Mouse (Mus musculus): ENCODE data around the gene Ube2g1. TPM values are rescaled to one million over a fixed set of nuclear protein-coding genes. Genes with fewer than 3 reads are reported as not detected.
A peak's percentile ranks its signal among the peaks of the same experiment; 100 is the strongest.
"Not testable (repeated sequence)": the region's sequence is repeated elsewhere in the genome, so short reads cannot be mapped to it uniquely, and the experiment has no call there.

Gene Ube2g1
- total and polyA plus RNA-seq, 2 experiments, result 8.2 to 26.6 TPM

GRCm38 (mm10) chr11:72607469-72608070, 487 bp downstream of the Ube2g1 start:
- under 1% methylated on average over 77 of the region's 79 CpGs for WGBS
- H3K27ac ChIP-seq (replicated peaks; ENCODE audit: insufficient read depth, low read depth, low read length), result peak overlapping the region; percentile 97

GRCm38 (mm10) chr11:72608071-72608679, 1.1 kb downstream of the Ube2g1 start:
- WGBS, result under 1% methylated on average over 52 of the region's 55 CpGs
- peaks cover 6% of the 10 kb centered on the region for H3K4me1 ChIP-seq (ENCODE audit: control insufficient read depth, insufficient read depth, low read length)
- TF ChIP-seq CTCF (IDR thresholded peaks at IDR 0.05; ENCODE audit: low read depth, low read length) (no peak), POLR2A (IDR thresholded peaks at IDR 0.05; ENCODE audit: extremely low read depth, insufficient read depth, low read length) (peak; percentile 51)
- peak; percentile 94 for DNase-seq (ENCODE audit: extremely low read depth, low read depth, low spot score)
- H3K27ac ChIP-seq (replicated peaks; ENCODE audit: insufficient read depth, low read depth, low read length), result peak overlapping the region; percentile 91
- peak overlapping the region; percentile 93 for H3K4me3 ChIP-seq (ENCODE audit: insufficient read depth, low read depth, low read length)
- H3K9ac ChIP-seq (ENCODE audit: low read depth, low read length), result peak overlapping the region; percentile 98
- H3K27me3 ChIP-seq (ENCODE audit: control insufficient read depth, insufficient read depth, low read length), result no peaks in the 10 kb centered on the region
- no peaks in the 10 kb centered on the region for H3K36me3 ChIP-seq (ENCODE audit: control insufficient read depth, insufficient read depth, low read length)
- H3K79me2 ChIP-seq (ENCODE audit: control insufficient read depth, insufficient read depth, low read length), result peaks cover 7% of the 10 kb centered on the region; the same call in 1 of the 2 replicates

More at GRCm38 (mm10) chr11:72607469-72608070, 487 bp downstream of the Ube2g1 start:
- peaks cover 7% of the 10 kb centered on the region; the same call in 1 of the 2 replicates for H3K79me2 ChIP-seq (ENCODE audit: control insufficient read depth, insufficient read depth, low read length)
- peak overlapping the region; percentile 98 for H3K9ac ChIP-seq (ENCODE audit: low read depth, low read length)
- peaks cover 6% of the 10 kb centered on the region for H3K4me1 ChIP-seq (ENCODE audit: control insufficient read depth, insufficient read depth, low read length)
- DNase-seq (ENCODE audit: extremely low read depth, low read depth, low spot score), result peak; percentile 51
- TF ChIP-seq CTCF (IDR thresholded peaks at IDR 0.05; ENCODE audit: low read depth, low read length) (no peak), POLR2A (IDR thresholded peaks at IDR 0.05; ENCODE audit: extremely low read depth, insufficient read depth, low read length) (peak; percentile 51; the same call in 1 of the 2 replicates)
- H3K4me3 ChIP-seq (ENCODE audit: insufficient read depth, low read depth, low read length), result peak overlapping the region; percentile 93
- H3K36me3 ChIP-seq (ENCODE audit: control insufficient read depth, insufficient read depth, low read length), result no peaks in the 10 kb centered on the region
- no peaks in the 10 kb centered on the region for H3K27me3 ChIP-seq (ENCODE audit: control insufficient read depth, insufficient read depth, low read length)

GRCm38 (mm10) chr11:72609242-72609641, 2.2 kb downstream of the Ube2g1 start:
- H3K27me3 ChIP-seq (ENCODE audit: control insufficient read depth, insufficient read depth, low read length), result no peaks in the 10 kb centered on the region
- TF ChIP-seq POLR2A (IDR thresholded peaks at IDR 0.05; ENCODE audit: extremely low read depth, insufficient read depth, low read length) (no peak), CTCF (IDR thresholded peaks at IDR 0.05; ENCODE audit: low read depth, low read length) (no peak)
- H3K79me2 ChIP-seq (ENCODE audit: control insufficient read depth, insufficient read depth, low read length), result peaks cover 10% of the 10 kb centered on the region; the same call in 1 of the 2 replicates
- H3K9ac ChIP-seq (ENCODE audit: low read depth, low read length), result no peak overlapping the region
- H3K4me1 ChIP-seq (ENCODE audit: control insufficient read depth, insufficient read depth, low read length), result peaks cover 6% of the 10 kb centered on the region
- no peak overlapping the region for H3K4me3 ChIP-seq (ENCODE audit: insufficient read depth, low read depth, low read length)
- H3K27ac ChIP-seq (replicated peaks; ENCODE audit: insufficient read depth, low read depth, low read length), result 0 out of 2 replicates have a peak overlapping the region, but pooled peaks have one; percentile 8
- H3K36me3 ChIP-seq (ENCODE audit: control insufficient read depth, insufficient read depth, low read length), result no peaks in the 10 kb centered on the region
- peak; percentile 41 for DNase-seq (ENCODE audit: extremely low read depth, low read depth, low spot score)

GRCm38 (mm10) chr11:72614336-72614735, 7.3 kb downstream of the Ube2g1 start:
- H3K79me2 ChIP-seq (ENCODE audit: control insufficient read depth, insufficient read depth, low read length), result peaks cover 29% of the 10 kb centered on the region
- H3K4me1 ChIP-seq (ENCODE audit: control insufficient read depth, insufficient read depth, low read length); DNase-seq (ENCODE audit: extremely low read depth, low read depth, low spot score); H3K27me3 ChIP-seq (ENCODE audit: control insufficient read depth, insufficient read depth, low read length); H3K36me3 ChIP-seq (ENCODE audit: control insufficient read depth, insufficient read depth, low read length); H3K9ac ChIP-seq (ENCODE audit: low read depth, low read length); H3K27ac ChIP-seq (replicated peaks; ENCODE audit: insufficient read depth, low read depth, low read length); H3K4me3 ChIP-seq (ENCODE audit: insufficient read depth, low read depth, low read length): not testable (repeated sequence)
- WGBS, result 95% methylated on average over 3 of the region's 3 CpGs

GRCm38 (mm10) chr11:72615931-72616330, 8.8 kb downstream of the Ube2g1 start:
- H3K36me3 ChIP-seq (ENCODE audit: control insufficient read depth, insufficient read depth, low read length), result 0 out of 2 replicates have a peak, but pooled peaks cover 3% of the 10 kb centered on the region
- H3K4me1 ChIP-seq (ENCODE audit: control insufficient read depth, insufficient read depth, low read length), result peaks cover 4% of the 10 kb centered on the region
- H3K79me2 ChIP-seq (ENCODE audit: control insufficient read depth, insufficient read depth, low read length), result peaks cover 35% of the 10 kb centered on the region
- DNase-seq (ENCODE audit: extremely low read depth, low read depth, low spot score), result no peak
- WGBS, result 88% methylated on average over 4 of the region's 4 CpGs
- H3K27ac ChIP-seq (replicated peaks; ENCODE audit: insufficient read depth, low read depth, low read length), result no peak overlapping the region
- no peaks in the 10 kb centered on the region for H3K27me3 ChIP-seq (ENCODE audit: control insufficient read depth, insufficient read depth, low read length)
- no peak overlapping the region for H3K4me3 ChIP-seq (ENCODE audit: insufficient read depth, low read depth, low read length)
- no peak overlapping the region for H3K9ac ChIP-seq (ENCODE audit: low read depth, low read length)
- no peak for TF ChIP-seq POLR2A (IDR thresholded peaks at IDR 0.05; ENCODE audit: extremely low read depth, insufficient read depth, low read length)
- no peak for TF ChIP-seq CTCF (IDR thresholded peaks at IDR 0.05; ENCODE audit: low read depth, low read length)

- 94% methylated on average over 1 of the region's 1 CpGs for WGBS
- TF ChIP-seq CTCF (IDR thresholded peaks at IDR 0.05; ENCODE audit: low read depth, low read length), result no peak
- TF ChIP-seq POLR2A (IDR thresholded peaks at IDR 0.05; ENCODE audit: extremely low read depth, insufficient read depth, low read length), result no peak
- no peak overlapping the region for H3K9ac ChIP-seq (ENCODE audit: low read depth, low read length)
- no peak for DNase-seq (ENCODE audit: extremely low read depth, low read depth, low spot score)
- H3K36me3 ChIP-seq (ENCODE audit: control insufficient read depth, insufficient read depth, low read length), result 0 out of 2 replicates have a peak, but pooled peaks cover 3% of the 10 kb centered on the region
- no peak overlapping the region for H3K27ac ChIP-seq (replicated peaks; ENCODE audit: insufficient read depth, low read depth, low read length)
- peaks cover 4% of the 10 kb centered on the region for H3K4me1 ChIP-seq (ENCODE audit: control insufficient read depth, insufficient read depth, low read length)
- H3K4me3 ChIP-seq (ENCODE audit: insufficient read depth, low read depth, low read length), result no peak overlapping the region
- H3K79me2 ChIP-seq (ENCODE audit: control insufficient read depth, insufficient read depth, low read length), result peaks cover 38% of the 10 kb centered on the region
- H3K27me3 ChIP-seq (ENCODE audit: control insufficient read depth, insufficient read depth, low read length), result no peaks in the 10 kb centered on the region
Observed at GRCm38 (mm10) chr11:72618476-72618875, 11.4 kb downstream of the Ube2g1 start.

Data from liver, adult 2 months (tissue).